Mouse (Mus musculus): ENCODE measurements around the gene Kank1.

- no peak for TF ChIP-seq CTCF (IDR thresholded peaks at IDR 0.05; ENCODE audit: low read depth, low read length)
- no peak for TF ChIP-seq POLR2A (IDR thresholded peaks at IDR 0.05; ENCODE audit: extremely low read depth, insufficient read depth, low read length)
Observed at GRCm38 (mm10) chr19:25396709-25397266, 160.0 kb downstream of the Kank1 start.
